Mouse (Mus musculus) midbrain, embryonic 16.5 days (tissue): ENCODE data around the gene Ptprd. TPM values are rescaled to one million over a fixed set of nuclear protein-coding genes. Genes with fewer than 3 reads are reported as not detected.

Source experiments
- ATAC-seq: fragments of 200-750 bp; cut with Nextera tagmentation; 2 replicates; pipeline ENCODE4 v1.8.0; 2017; ENCODE audit warnings: moderate TSS enrichment
- H3K27ac ChIP-seq: fragments of 300-500 bp; sonication (generic); 2 replicates; pipeline ENCODE4 v1.5.1; 2014; ENCODE audit warnings: mild to moderate bottlenecking, low read length, mixed read lengths
- H3K27me3 ChIP-seq: fragments of 300-500 bp; sonication (generic); 2 replicates; pipeline ENCODE4 v1.6.1; 2014; ENCODE audit warnings: low read depth, low read length, mixed read lengths; ENCODE audit not compliant: control insufficient read depth, insufficient read depth
- H3K36me3 ChIP-seq: fragments of 300-500 bp; sonication (generic); 2 replicates; pipeline ENCODE4 v1.6.1; 2014; ENCODE audit warnings: mild to moderate bottlenecking, low read length, moderate library complexity, mixed read lengths; ENCODE audit not compliant: control insufficient read depth, insufficient read depth
- H3K4me1 ChIP-seq: fragments of 300-500 bp; sonication (generic); 2 replicates; pipeline ENCODE4 v1.6.1; 2014; ENCODE audit warnings: mild to moderate bottlenecking, low read length, mixed read lengths; ENCODE audit not compliant: control insufficient read depth, insufficient read depth
- H3K4me2 ChIP-seq: fragments of 300-500 bp; sonication (generic); 2 replicates; pipeline ENCODE4 v1.6.1; 2014; ENCODE audit warnings: mild to moderate bottlenecking, low read length, mixed read lengths
- H3K4me3 ChIP-seq: fragments of 300-500 bp; sonication (generic); 2 replicates; pipeline ENCODE4 v1.5.1; 2014; ENCODE audit warnings: low read depth, mild to moderate bottlenecking, low read length, moderate library complexity, mixed read lengths
- H3K9ac ChIP-seq: fragments of 300-500 bp; sonication (generic); 2 replicates; pipeline ENCODE4 v1.6.1; 2014; ENCODE audit warnings: low read depth, low read length, mixed read lengths
- H3K9me3 ChIP-seq: fragments of 300-500 bp; sonication (generic); replicated peaks from 2 replicates; pipeline ENCODE4 v1.6.1; 2014; ENCODE audit warnings: mild to moderate bottlenecking, low read length, mixed read lengths; ENCODE audit not compliant: control insufficient read depth, poor library complexity, severe bottlenecking
- WGBS: fragments of 180-500 bp; shearing (Covaris S2); extraction: QIAGEN DNeasy Blood & Tissue Kit; methylation state at CpG from one replicate; pipeline ENCODE4 v1.1.7; 2014; 5-methylcytosine and 5-hydroxymethylcytosine counted together
- polyA plus RNA-seq: library from polyadenylated mRNA; unstranded; fragments of >200 nt; fragmentation: Nextera tagmentation; extraction: Ambion mirVana; gene quantifications from 2 replicates; pipeline ENCODE4 v1.2.1, GENCODE M21; 2015

The Ptprd gene
- polyA plus RNA-seq, 1 experiment from 2014 or later: 90.7 TPM

- H3K27ac ChIP-seq: no peak overlapping the region
- H3K9ac ChIP-seq: no peak overlapping the region
- no peak overlapping the region for H3K4me2 ChIP-seq
- no peaks in the 10 kb centered on the region for H3K9me3 ChIP-seq
- ATAC-seq: no peak
- no peaks in the 10 kb centered on the region for H3K4me1 ChIP-seq
- no peaks in the 10 kb centered on the region for H3K36me3 ChIP-seq
- no peak overlapping the region for H3K4me3 ChIP-seq
- WGBS: 70% methylated on average over 1 of the region's 1 CpGs
- no peaks in the 10 kb centered on the region for H3K27me3 ChIP-seq
Measured at GRCm38 (mm10) chr4:78077087-78077486, 134.7 kb downstream of the Ptprd start.

- Histone ChIP-seq H3K36me3 (no peaks in the 10 kb centered on the region), H3K4me2 (no peak overlapping the region), H3K9ac (no peak overlapping the region), H3K4me1 (no peaks in the 10 kb centered on the region), H3K27ac (no peak overlapping the region), H3K4me3 (no peak overlapping the region), H3K27me3 (no peaks in the 10 kb centered on the region), H3K9me3 (no peaks in the 10 kb centered on the region)
- 88% methylated on average over 5 of the region's 5 CpGs for WGBS
- no peak for ATAC-seq
Measured at GRCm38 (mm10) chr4:78038401-78038800, 173.4 kb downstream of the Ptprd start.

GRCm38 (mm10) chr4:78002065-78002464 lies 209.7 kb downstream of the Ptprd start:
- no peak for ATAC-seq
- Histone ChIP-seq H3K9me3 (no peaks in the 10 kb centered on the region), H3K4me3 (no peak overlapping the region), H3K4me2 (no peak overlapping the region), H3K36me3 (no peaks in the 10 kb centered on the region), H3K4me1 (no peaks in the 10 kb centered on the region), H3K27ac (no peak overlapping the region), H3K9ac (no peak overlapping the region), H3K27me3 (no peaks in the 10 kb centered on the region)
- WGBS: 24% methylated on average over 1 of the region's 1 CpGs

GRCm38 (mm10) chr4:77992709-77993108 lies 219.1 kb downstream of the Ptprd start:
- no peak overlapping the region for H3K4me2 ChIP-seq
- no peak overlapping the region for H3K27ac ChIP-seq
- H3K4me1 ChIP-seq: no peaks in the 10 kb centered on the region
- no peaks in the 10 kb centered on the region for H3K36me3 ChIP-seq
- H3K27me3 ChIP-seq: no peaks in the 10 kb centered on the region
- 87% methylated on average over 4 of the region's 4 CpGs for WGBS
- H3K4me3 ChIP-seq: no peak overlapping the region
- no peaks in the 10 kb centered on the region for H3K9me3 ChIP-seq
- H3K9ac ChIP-seq: no peak overlapping the region
- no peak for ATAC-seq

- Histone ChIP-seq H3K4me1 (no peaks in the 10 kb centered on the region), H3K36me3 (no peaks in the 10 kb centered on the region), H3K4me2 (no peak overlapping the region), H3K27ac (0 out of 2 replicates have a peak overlapping the region, but pooled peaks have one; percentile 18), H3K27me3 (no peaks in the 10 kb centered on the region), H3K9ac (no peak overlapping the region), H3K4me3 (no peak overlapping the region), H3K9me3 (no peaks in the 10 kb centered on the region)
- no peak for ATAC-seq
- 74% methylated on average over 4 of the region's 4 CpGs for WGBS
Measured at GRCm38 (mm10) chr4:77982094-77982493, 229.7 kb downstream of the Ptprd start.

- 26% methylated on average over 2 of the region's 2 CpGs for WGBS
- H3K4me1 ChIP-seq: no peaks in the 10 kb centered on the region
- no peaks in the 10 kb centered on the region for H3K9me3 ChIP-seq
- H3K27ac ChIP-seq: no peak overlapping the region
- no peaks in the 10 kb centered on the region for H3K27me3 ChIP-seq
- no peaks in the 10 kb centered on the region for H3K36me3 ChIP-seq
- no peak for ATAC-seq
- H3K4me2 ChIP-seq: no peak overlapping the region
- no peak overlapping the region for H3K4me3 ChIP-seq
- H3K9ac ChIP-seq: no peak overlapping the region
Measured at GRCm38 (mm10) chr4:77961711-77962110, 250.1 kb downstream of the Ptprd start.

GRCm38 (mm10) chr4:77889489-77889888 lies 322.3 kb downstream of the Ptprd start:
- WGBS: 81% methylated on average over 4 of the region's 4 CpGs
- H3K4me1 ChIP-seq: no peaks in the 10 kb centered on the region
- H3K27ac ChIP-seq: no peak overlapping the region
- H3K9me3 ChIP-seq: no peaks in the 10 kb centered on the region
- H3K36me3 ChIP-seq: no peaks in the 10 kb centered on the region
- no peaks in the 10 kb centered on the region for H3K27me3 ChIP-seq
- no peak overlapping the region for H3K4me3 ChIP-seq
- no peak overlapping the region for H3K4me2 ChIP-seq
- no peak for ATAC-seq
- H3K9ac ChIP-seq: no peak overlapping the region

GRCm38 (mm10) chr4:77880213-77880612 lies 331.5 kb downstream of the Ptprd start:
- no peak overlapping the region for H3K27ac ChIP-seq
- no peak overlapping the region for H3K9ac ChIP-seq
- no peaks in the 10 kb centered on the region for H3K4me1 ChIP-seq
- H3K27me3 ChIP-seq: no peaks in the 10 kb centered on the region
- ATAC-seq: no peak
- no peaks in the 10 kb centered on the region for H3K9me3 ChIP-seq
- H3K36me3 ChIP-seq: no peaks in the 10 kb centered on the region
- no peak overlapping the region for H3K4me3 ChIP-seq
- no peak overlapping the region for H3K4me2 ChIP-seq
- 38% methylated on average over 2 of the region's 2 CpGs for WGBS

- ATAC-seq: peak; percentile 48; the same call in 1 of the 2 replicates
- 0 out of 2 replicates have a peak overlapping the region, but pooled peaks have one; percentile 3 for H3K4me2 ChIP-seq
- no peak overlapping the region for H3K9ac ChIP-seq
- no peaks in the 10 kb centered on the region for H3K9me3 ChIP-seq
- H3K4me3 ChIP-seq: no peak overlapping the region
- H3K4me1 ChIP-seq: peaks cover 2% of the 10 kb centered on the region; the same call in 1 of the 2 replicates
- H3K27me3 ChIP-seq: no peaks in the 10 kb centered on the region
- 51% methylated on average over 5 of the region's 5 CpGs for WGBS
- H3K36me3 ChIP-seq: no peaks in the 10 kb centered on the region
- no peak overlapping the region for H3K27ac ChIP-seq
Measured at GRCm38 (mm10) chr4:77861269-77861668, 350.5 kb downstream of the Ptprd start.
